Mouse (Mus musculus) left cerebral cortex, postnatal 4 days (tissue): Measurements from ENCODE around the gene Palm3. TPM values are rescaled to one million over a fixed set of nuclear protein-coding genes. Genes with fewer than 3 reads are reported as not detected.
A peak's percentile ranks its signal among the peaks of the same experiment; 100 is the strongest.
"Not testable (repeated sequence)": the region's sequence is repeated elsewhere in the genome, so short reads cannot be mapped to it uniquely, and the experiment has no call there.

Experiments
- DNase-seq: peaks from one replicate; pipeline ENCODE4 v3.0.0-alpha.2; 2022
- intact Hi-C: fragments of 180-260 bp; cut with DNase I; formaldehyde crosslinking; loops from one replicate; pipeline ENCODE4 v1.15.1; 2025
- total RNA-seq, 2 experiments: library from RNA; stranded (reverse); gene quantifications; 2 replicates each; pipeline ENCODE4 v1.2.3; 2021

Gene Palm3
- total RNA-seq, 2 experiments from 2014 or later = 13.2 to 15.5 TPM

- peak; percentile 58 for DNase-seq
These were observed 23.6 kb upstream of the Palm3 start, which contains the start of gene Samd1 for GRCm38 (mm10) chr8:83997511-83998141. Gene Samd1, plus strand, starts transcription at chr8:83997672.

GRCm38 (mm10) chr8:83998231-83999056 is 22.8 kb upstream of the Palm3 start:
- peak; percentile 66 for DNase-seq
- intact Hi-C loops = no loop called here

More at GRCm38 (mm10) chr8:83997511-83998141, 23.6 kb upstream of the Palm3 start, which contains the start of gene Samd1:
- intact Hi-C loops = no loop called here

GRCm38 (mm10) chr8:83999057-83999705 is 22.1 kb upstream of the Palm3 start:
- intact Hi-C loops = no loop called here
- no peak for DNase-seq

GRCm38 (mm10) chr8:83999825-84000224 is 21.4 kb upstream of the Palm3 start:
- DNase-seq = no peak
- intact Hi-C loops = no loop called here

- intact Hi-C loops = no loop called here
- no peak for DNase-seq
These were observed 19.8 kb upstream of the Palm3 start, which contains the start of gene 1700067K01Rik for GRCm38 (mm10) chr8:84001281-84002000. Gene 1700067K01Rik, plus strand, starts transcription at chr8:84001502.

GRCm38 (mm10) chr8:84002957-84003611 is 18.2 kb upstream of the Palm3 start:
- DNase-seq = no peak
- intact Hi-C loops = no loop called here

GRCm38 (mm10) chr8:84003612-84004246 is 17.5 kb upstream of the Palm3 start:
- intact Hi-C loops = no loop called here
- DNase-seq = no peak

GRCm38 (mm10) chr8:84004533-84005201 is 16.6 kb upstream of the Palm3 start:
- intact Hi-C loops = no loop called here

GRCm38 (mm10) chr8:84005502-84005901 is 15.8 kb upstream of the Palm3 start:
- DNase-seq, intact Hi-C loops: not testable (repeated sequence)

More at GRCm38 (mm10) chr8:84004533-84005201, 16.6 kb upstream of the Palm3 start:
- DNase-seq = peak; percentile 95

GRCm38 (mm10) chr8:84008362-84008761 is 12.9 kb upstream of the Palm3 start:
- intact Hi-C loops = no loop called here

GRCm38 (mm10) chr8:84009876-84010275 is 11.4 kb upstream of the Palm3 start:
- peak; percentile 83 for DNase-seq
- intact Hi-C loops = loop anchor here (10.0 kb wide), 1 partner anchor 175 kb away; the partner anchor contains the start of gene Nanos3

More at GRCm38 (mm10) chr8:84008362-84008761, 12.9 kb upstream of the Palm3 start:
- no peak for DNase-seq

GRCm38 (mm10) chr8:84010625-84011611 is 10.4 kb upstream of the Palm3 start:
- peak; percentile 65 for DNase-seq
- intact Hi-C loops = loop anchor here (10.0 kb wide), 1 partner anchor 174 kb away; the partner anchor contains the start of gene Nanos3

- intact Hi-C loops = loop anchor here (10.0 kb wide), 1 partner anchor 173 kb away; the partner anchor contains the start of gene Nanos3
- no peak for DNase-seq
These were observed 9.4 kb upstream of the Palm3 start, which contains the start of gene 2210011C24Rik for GRCm38 (mm10) chr8:84011705-84012498. Gene 2210011C24Rik, minus strand, starts transcription at chr8:84012171.

GRCm38 (mm10) chr8:84012499-84013165 is 8.6 kb upstream of the Palm3 start:
- intact Hi-C loops = loop anchor here (10.0 kb wide), 1 partner anchor 172 kb away; the partner anchor contains the start of gene Nanos3
- no peak for DNase-seq

- intact Hi-C loops = loop anchor here (10.0 kb wide), 1 partner anchor 169 kb away; the partner anchor contains the start of gene Nanos3
- no peak for DNase-seq
These were observed 5.4 kb upstream of the Palm3 start for GRCm38 (mm10) chr8:84015833-84016232.

- intact Hi-C loops = loop anchor here (10.0 kb wide), 1 partner anchor 165 kb away; the partner anchor contains the start of gene Nanos3
- no peak for DNase-seq
These were observed 1.5 kb upstream of the Palm3 start for GRCm38 (mm10) chr8:84019738-84020137.
